Mouse (Mus musculus): Measurements from ENCODE around the gene Asic1.
"Not testable (repeated sequence)": the region's sequence is repeated elsewhere in the genome, so short reads cannot be mapped to it uniquely, and the experiment has no call there.

Gene Asic1

GRCm38 (mm10) chr15:99664600-99665451 lies 5.3 kb upstream of the Asic1 start:
- peak; percentile 69 for DNase-seq

DNA sequence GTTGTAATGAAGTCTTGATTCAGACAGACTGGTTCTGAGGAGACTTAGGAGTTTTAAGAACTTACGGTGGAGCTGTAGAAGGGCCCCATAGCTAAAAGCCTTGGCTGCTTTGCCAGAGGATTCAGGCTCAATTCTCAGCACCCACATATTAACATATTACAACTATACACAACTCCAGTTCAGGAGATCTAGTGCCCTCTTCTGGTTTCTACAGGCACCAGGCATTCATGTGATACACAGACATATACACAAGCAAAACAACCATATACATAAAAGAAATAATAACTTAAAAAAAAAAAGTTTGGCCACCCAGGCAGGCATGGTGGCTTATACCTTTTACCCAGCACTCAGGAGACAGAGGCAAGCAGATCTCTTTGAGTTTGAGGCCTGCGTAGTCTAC lies 2.6 kb upstream of the Asic1 start:
- no peak for DNase-seq

DNA sequence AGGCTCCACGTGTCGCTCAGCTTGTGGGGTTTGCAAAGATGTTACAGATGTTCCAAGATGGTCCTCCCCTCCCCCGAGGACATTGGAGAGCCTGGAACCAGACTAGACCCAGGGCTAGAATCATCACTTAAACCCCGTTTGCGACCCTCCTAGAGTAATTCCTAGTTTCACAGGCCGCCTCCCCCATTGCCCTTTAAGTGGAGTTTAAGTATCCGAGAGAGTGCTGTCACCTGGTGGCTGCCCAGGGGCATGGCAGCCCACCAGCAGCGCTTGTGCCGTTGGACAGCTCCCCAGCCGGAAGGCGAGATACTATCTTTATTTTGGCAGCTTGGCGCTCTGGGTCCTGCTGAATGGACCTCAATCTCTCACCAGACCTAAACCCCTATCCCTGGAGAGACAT lies 1.3 kb upstream of the Asic1 start:
- DNase-seq: peak; percentile 84

DNA sequence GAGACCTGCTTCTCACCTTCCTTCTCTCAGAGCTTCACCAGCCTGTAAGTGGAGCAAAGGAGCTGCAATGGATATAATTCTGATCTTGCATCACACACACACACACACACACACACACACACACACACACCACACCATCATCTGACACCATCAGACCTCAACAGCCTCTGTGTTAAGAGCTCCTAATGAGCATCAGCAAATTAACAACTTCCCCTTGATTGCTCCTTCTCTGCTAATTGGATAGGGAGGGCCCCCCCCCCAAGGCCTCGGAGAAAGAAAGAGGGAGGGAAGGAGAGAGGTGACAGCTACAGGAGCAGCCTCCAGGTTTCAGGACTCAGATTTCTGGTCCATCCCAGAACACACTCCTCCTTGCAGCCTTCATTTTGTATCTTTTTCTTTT lies 776 bp upstream of the Asic1 start:
- DNase-seq: no peak

DNA sequence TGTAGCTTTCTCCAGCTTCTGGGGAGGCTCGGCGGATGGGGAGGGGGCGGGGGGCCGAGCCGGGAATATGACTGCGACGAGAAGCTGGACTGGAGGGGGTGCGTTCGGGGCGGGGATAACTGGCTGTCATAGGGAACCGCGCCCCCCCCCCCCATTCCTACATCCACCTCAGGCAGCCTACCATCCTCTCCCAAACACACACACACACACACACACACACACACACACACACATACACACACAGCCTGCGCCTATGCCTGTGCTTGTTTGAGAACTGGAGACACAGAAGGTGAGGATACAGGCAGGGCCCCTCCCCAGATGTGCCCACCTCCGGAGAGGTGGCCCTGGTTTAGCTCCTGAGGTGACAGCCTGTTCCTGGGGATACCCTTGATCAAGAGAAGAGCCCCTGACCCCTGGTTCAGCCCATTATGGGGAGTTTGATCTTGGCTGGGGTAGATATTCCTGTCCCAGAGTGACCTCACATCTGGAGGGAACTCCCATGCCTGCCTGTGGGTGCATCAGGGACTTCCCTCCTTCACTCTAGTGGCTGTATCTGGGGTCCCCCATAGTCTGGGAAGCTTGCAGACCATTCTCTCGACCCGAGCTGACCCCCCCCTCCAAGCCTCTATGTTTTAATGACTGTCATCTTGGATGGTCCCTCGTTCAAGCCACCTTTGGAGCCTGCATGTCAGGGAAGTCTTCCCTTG lies 949 bp downstream of the Asic1 start:
- DNase-seq: no peak

- no peak for DNase-seq
Observed at GRCm38 (mm10) chr15:99671783-99672182, 1.6 kb downstream of the Asic1 start.

DNA sequence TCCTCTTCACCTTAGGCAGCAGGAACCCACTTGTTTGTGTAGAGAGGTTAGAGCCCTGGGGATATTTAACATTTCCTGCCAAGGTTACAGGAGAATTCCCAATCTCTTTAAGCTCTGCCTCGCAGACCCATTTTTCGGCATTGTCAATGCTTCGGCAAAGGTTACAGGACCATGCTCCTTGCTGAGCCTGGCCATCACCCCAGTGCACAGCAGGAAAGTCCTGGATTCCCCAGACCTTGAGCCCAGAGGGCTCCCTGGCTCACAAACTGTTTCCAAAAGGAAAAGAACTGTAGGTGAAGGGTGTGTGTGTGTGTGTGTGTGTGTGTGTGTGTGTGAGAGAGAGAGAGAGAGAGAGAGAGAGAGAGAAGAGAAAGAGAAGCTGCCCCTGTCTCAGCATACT lies 4.7 kb downstream of the Asic1 start:
- no peak for DNase-seq

DNA sequence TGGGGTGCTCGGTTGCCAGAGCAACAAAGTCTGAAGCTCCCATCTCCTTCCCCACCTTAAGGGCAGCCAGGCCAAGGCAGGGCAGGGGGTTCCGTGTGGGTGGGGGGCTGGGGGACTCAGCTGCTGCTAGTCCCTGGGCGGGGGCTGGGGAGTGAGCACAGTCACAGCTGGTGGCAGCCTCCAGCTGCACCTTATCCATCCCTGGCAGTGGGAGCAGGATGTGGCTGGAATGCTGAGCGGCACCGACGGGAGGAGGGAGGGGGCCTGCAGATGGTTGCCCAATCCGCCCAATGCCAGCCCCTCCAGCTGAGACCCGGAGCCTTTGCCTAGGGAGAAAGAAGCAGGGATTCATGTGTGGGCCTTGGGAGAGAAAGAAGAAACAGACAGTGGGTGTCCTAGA lies 6.9 kb downstream of the Asic1 start:
- DNase-seq: no peak

- peak; percentile 54 for DNase-seq
Observed at GRCm38 (mm10) chr15:99678063-99678800, 8.1 kb downstream of the Asic1 start.

- no peak for DNase-seq
Observed at GRCm38 (mm10) chr15:99679008-99679407, 8.8 kb downstream of the Asic1 start.

- DNase-seq: no peak
Observed at GRCm38 (mm10) chr15:99682880-99683279, 12.7 kb downstream of the Asic1 start.

- DNase-seq: no peak
Observed at GRCm38 (mm10) chr15:99684156-99684555, 14.0 kb downstream of the Asic1 start.

GRCm38 (mm10) chr15:99688712-99689111 lies 18.5 kb downstream of the Asic1 start:
- peak; percentile 65 for DNase-seq

GRCm38 (mm10) chr15:99690924-99691323 lies 20.8 kb downstream of the Asic1 start:
- no peak for DNase-seq

DNA sequence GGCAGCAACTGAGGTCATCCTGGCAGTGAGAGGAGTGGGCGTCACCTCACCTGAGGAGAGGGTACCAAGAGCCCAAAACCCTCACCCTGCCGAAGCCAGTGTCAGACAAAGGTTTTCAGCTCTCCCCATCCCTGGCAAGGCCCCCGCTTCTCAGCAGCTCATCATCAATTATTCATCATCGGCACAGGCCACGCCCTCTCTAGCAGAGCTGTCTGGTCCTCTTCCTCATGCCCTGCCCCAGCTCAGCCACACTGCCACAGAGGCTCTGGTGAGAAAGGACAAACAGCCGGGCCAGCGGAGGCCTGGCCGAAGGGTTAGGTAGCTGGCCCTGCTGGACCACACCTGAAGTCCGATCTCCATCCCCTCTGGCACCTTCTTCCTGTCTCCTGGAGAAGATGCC lies 21.8 kb downstream of the Asic1 start:
- DNase-seq: no peak

GRCm38 (mm10) chr15:99697309-99697708 lies 27.1 kb downstream of the Asic1 start:
- no peak for DNase-seq

GRCm38 (mm10) chr15:99698533-99699085 lies 28.4 kb downstream of the Asic1 start:
- DNase-seq: no peak

DNA sequence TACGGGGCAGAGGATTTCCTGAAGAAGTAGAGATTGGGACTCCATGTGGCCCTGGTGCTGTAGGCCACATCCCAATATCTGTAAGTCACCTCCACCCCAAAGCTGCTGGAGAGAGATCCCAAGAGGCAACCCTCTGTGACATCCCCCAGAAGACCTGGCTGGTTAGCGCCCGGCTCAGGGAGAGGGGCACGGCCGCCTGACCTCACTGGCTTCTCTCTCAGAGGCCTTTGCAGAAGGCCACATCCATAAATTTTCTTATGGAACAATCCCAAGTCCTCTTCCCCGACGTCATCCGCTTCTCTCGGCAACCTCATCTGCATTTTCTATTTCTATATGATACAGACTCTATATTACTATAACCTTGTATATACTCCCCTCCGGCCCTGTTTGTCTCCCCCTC lies 29.5 kb downstream of the Asic1 start:
- no peak for DNase-seq

DNA sequence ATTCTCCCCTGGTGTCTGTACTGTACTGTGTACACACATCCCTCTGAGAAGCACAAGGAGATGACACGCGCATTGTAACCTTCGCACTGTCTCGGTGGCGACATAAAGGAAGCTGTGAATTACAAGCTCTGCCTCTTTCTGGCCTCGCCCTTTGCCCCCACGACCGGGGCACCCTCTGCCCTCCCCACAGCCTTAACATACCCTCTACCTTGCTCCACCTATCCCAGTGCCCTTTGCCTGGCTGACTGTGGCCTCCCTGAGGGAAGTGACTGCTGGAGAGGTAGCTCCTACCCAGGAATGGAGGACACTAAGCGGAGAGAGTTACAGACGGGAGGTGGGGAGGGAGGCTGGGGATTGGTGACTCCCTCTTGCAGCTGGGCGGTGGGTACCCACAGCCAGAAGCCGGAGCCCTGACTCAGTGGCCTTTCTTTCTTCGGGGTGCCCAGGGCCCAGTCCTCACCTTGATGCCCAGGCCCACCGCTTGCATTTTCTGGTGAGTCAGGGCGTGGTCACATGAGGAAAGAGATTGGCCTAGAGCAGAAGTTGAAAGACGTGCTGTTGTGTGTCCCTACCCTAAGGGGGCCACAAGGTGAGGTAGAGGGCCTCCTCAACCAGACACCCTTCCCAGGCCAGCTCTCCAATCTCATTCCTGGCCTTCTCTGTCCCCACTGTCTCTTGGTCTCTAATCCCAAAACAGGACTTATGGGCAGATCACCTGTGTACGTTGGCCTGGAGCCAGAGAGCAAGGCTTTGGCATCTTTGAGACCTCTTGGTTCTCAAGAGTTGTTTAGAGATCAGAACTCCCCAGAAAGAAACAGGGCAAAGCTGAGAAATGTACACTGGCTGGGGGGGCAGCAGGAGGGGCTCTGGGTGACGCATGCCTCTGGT lies 30.3 kb downstream of the Asic1 start:
- DNase-seq: no peak

GRCm38 (mm10) chr15:99701640-99701998 lies 31.5 kb downstream of the Asic1 start:
- not testable (repeated sequence) for DNase-seq

GRCm38 (mm10) chr15:99701999-99702900 lies 32.1 kb downstream of the Asic1 start, which contains the start of gene Smarcd1:
Smarcd1 (plus strand) TSS chr15:99702129.
- DNase-seq: peak; percentile 96

Measured in lung, postnatal 14 days (tissue).